Mouse (Mus musculus): Measurements from ENCODE around the gene Tex19.2. TPM values are rescaled to one million over a fixed set of nuclear protein-coding genes. Genes with fewer than 3 reads are reported as not detected.

The Tex19.2 gene
- polyA plus RNA-seq, 1 experiment from 2014 or later, result not detected

Other genes starting within 250 kb of the Tex19.2 start
- 3.1 and 3.7 TPM in 2 replicates for gene Ccdc57, start 185.8 kb downstream of the Tex19.2 start, polyA plus RNA-seq (2015; fragmentation: Nextera tagmentation; extraction: Ambion mirVana)
- gene Slc16a3, start 170.2 kb downstream of the Tex19.2 start, polyA plus RNA-seq (2015; fragmentation: Nextera tagmentation; extraction: Ambion mirVana), result 224 and 258 TPM in 2 replicates
- 71.4 and 71.5 TPM in 2 replicates for gene Csnk1d, start 127.3 kb downstream of the Tex19.2 start, polyA plus RNA-seq (2015; fragmentation: Nextera tagmentation; extraction: Ambion mirVana)
- 0.22 and 0.29 TPM in 2 replicates for gene Cd7, start 79.3 kb downstream of the Tex19.2 start, polyA plus RNA-seq (2015; fragmentation: Nextera tagmentation; extraction: Ambion mirVana)
- gene Sectm1b, start 55.1 kb downstream of the Tex19.2 start, polyA plus RNA-seq (2015; fragmentation: Nextera tagmentation; extraction: Ambion mirVana), result not detected in 2 replicates
- 0.11 TPM in 1 of 2 replicates, not detected in the other for gene Sectm1a, start 37.5 kb downstream of the Tex19.2 start, polyA plus RNA-seq (2015; fragmentation: Nextera tagmentation; extraction: Ambion mirVana)
- not detected in 2 replicates for gene Tex19.1, start 27.5 kb upstream of the Tex19.2 start, polyA plus RNA-seq (2015; fragmentation: Nextera tagmentation; extraction: Ambion mirVana)
- gene Uts2r, start 41.6 kb upstream of the Tex19.2 start, polyA plus RNA-seq (2015; fragmentation: Nextera tagmentation; extraction: Ambion mirVana), result not detected in 2 replicates
- gene Hexdc, start 85.8 kb upstream of the Tex19.2 start, polyA plus RNA-seq (2015; fragmentation: Nextera tagmentation; extraction: Ambion mirVana), result 7.6 and 8.4 TPM in 2 replicates
- gene Ogfod3, start 86.0 kb upstream of the Tex19.2 start, polyA plus RNA-seq (2015; fragmentation: Nextera tagmentation; extraction: Ambion mirVana), result 28.4 and 34.6 TPM in 2 replicates
- gene Cybc1, start 110.6 kb upstream of the Tex19.2 start, polyA plus RNA-seq (2015; fragmentation: Nextera tagmentation; extraction: Ambion mirVana), result 21.5 and 21.6 TPM in 2 replicates
- 46.1 and 52.9 TPM in 2 replicates for gene Narf, start 118.6 kb upstream of the Tex19.2 start, polyA plus RNA-seq (2015; fragmentation: Nextera tagmentation; extraction: Ambion mirVana)
- 5.0 and 5.1 TPM in 2 replicates for gene Foxk2, start 141.3 kb upstream of the Tex19.2 start, polyA plus RNA-seq (2015; fragmentation: Nextera tagmentation; extraction: Ambion mirVana)
- gene Wdr45b, start 235.8 kb upstream of the Tex19.2 start, polyA plus RNA-seq (2015; fragmentation: Nextera tagmentation; extraction: Ambion mirVana), result 70.9 and 72.7 TPM in 2 replicates

Data from heart, embryonic 13.5 days (tissue).